Mouse (Mus musculus) adrenal gland, postnatal 36 days (tissue): ENCODE measurements around the gene Ulk1. TPM values are rescaled to one million over a fixed set of nuclear protein-coding genes. Genes with fewer than 3 reads are reported as not detected.
"Not testable (repeated sequence)": the region's sequence is repeated elsewhere in the genome, so short reads cannot be mapped to it uniquely, and the experiment has no call there.

ENCODE experiments used
- DNase-seq, 2 experiments: peaks; one replicate each; pipeline ENCODE4 v3.0.0; 2021; ENCODE audit warnings: mixed read lengths in 1 of 2
- long read RNA-seq, 2 experiments: library from polyadenylated mRNA; stranded (forward); transcript quantifications; one replicate each; pipeline ENCODE4 v2.0.0; 2021; ENCODE audit warnings: borderline sequencing depth in 2 of 2
- total RNA-seq, 2 experiments: library from RNA; stranded (reverse); gene quantifications; 2 replicates each; pipeline ENCODE4 v1.2.3; 2021

Ulk1 gene
- total RNA-seq, result 10 to 100 TPM; 42.5 to 47.1 TPM
- long read RNA-seq, experiment 1, partial matches to known transcripts, result 12 of 19 reads
- long read RNA-seq, experiment 1, other reads (novel, unspliced or antisense), result 7 of 19 reads
- long read RNA-seq, experiment 2, full-length matches to known transcripts, result 2 of 11 reads
- long read RNA-seq, experiment 2, partial matches to known transcripts, result 5 of 11 reads
- long read RNA-seq, experiment 2, other reads (novel, unspliced or antisense), result 4 of 11 reads

- peak; percentile 100 for DNase-seq
Measured at GRCm38 (mm10) chr5:110809667-110810325, at the start of gene Ulk1. Ulk1 (minus strand) TSS chr5:110810097.

DNA sequence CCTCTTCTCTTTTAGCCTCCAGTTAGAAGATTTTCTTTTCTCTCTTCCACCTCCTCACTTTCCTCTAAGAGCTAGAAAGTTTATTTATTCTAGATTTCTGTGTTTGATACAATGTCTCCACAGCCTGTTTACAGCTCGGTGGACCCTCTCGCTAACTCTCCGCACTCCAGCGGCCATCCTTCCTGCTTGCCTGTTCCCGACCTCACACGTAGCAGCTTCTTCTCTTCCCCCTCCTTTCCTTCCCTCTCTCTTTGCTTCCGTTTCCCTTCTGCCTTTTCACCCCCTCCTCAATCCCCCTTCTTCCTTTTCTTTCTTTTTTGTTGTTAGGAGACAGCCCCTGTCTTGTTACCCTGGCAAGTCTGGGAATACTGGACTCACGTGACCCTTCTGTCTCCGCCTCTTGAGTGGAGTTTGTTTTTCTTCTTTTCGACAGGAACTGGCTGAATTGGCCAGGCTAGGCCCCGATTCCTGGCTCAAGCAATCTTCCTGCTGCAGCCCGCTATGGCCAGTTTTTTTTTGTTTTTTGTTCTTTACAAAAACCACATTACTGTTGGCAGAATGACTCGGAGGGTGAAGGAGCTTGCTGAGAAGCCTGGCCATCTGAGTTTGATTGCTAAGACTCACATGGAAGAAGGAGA lies 49.2 kb upstream of the Ulk1 start:
- peak; percentile 47 to 62 for DNase-seq

DNA sequence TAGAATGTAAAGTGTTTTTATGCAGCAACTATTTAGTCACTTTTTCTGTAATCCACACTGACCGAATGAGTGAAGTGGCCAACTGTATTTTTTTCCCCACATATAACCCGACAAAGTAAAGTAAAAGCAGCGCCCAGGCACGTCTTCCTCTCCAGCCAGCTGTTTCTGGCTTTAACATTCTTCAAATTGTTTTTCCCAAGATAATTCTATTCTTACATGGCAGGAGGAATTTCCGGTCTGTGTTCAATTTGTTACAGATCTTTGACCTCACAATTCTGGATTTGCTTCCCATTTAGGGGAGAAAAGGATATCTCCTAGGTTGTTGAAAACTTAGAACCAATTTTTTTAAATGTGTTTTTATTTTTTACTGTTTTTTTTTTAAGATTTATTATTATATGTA lies 47.2 kb upstream of the Ulk1 start:
- DNase-seq, result no peak

DNA sequence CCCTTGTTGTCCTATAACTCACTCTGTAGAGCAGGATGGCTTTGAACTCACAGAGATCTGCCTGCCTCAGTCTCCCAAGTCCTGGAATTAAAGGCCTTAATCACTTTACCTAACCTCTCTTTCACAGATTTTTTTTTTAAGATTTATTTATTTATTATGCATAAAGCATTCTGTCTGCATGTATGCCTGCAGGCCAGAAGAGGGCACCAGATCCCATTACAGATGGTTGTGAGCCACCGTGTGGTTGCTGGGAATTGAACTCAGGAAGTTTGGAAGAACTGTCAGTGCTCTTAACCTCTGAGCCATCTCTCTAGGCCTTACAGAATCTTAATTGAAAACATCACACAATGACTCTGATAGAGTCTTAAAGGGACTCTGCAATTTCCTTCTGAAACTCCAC lies 43.1 kb upstream of the Ulk1 start:
- DNase-seq, result no peak

DNA sequence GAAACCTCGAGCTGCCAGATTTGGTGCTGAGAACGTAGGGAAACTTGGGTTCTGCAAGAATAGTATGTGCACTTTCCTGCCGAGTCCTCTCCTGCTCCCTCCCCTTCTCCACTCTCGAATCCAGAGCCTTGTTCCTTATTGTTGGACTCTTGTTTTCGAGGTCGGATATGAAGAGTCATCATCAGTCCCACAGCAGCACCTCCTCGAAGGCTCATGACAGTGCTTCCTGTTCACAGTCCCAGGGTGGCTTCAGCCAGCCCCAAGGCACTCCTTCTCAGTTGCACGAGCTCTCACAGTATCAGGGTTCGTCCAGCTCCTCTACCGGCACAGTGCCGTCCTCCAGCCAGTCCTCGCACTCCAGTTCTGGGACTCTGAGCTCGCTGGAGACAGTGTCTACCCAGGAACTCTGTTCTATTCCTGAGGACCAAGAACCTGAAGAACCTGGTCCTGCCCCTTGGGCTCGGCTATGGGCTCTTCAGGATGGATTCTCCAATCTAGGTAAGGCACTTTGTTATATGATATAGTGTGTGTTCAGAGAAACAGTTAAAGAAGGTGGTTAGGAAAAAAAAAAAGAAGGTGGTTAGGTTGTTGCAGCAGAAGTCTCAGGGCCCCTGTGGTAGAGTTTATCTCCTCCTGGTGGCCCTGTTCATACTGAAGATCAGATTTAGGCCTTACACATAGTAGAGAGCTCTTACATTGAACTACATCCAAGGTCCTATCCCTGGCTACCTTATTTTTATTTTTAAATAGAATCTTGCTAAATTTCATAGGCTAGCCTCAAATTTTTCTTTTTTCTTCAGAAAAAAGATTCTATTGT lies 31.4 kb upstream of the Ulk1 start:
- no peak for DNase-seq

DNA sequence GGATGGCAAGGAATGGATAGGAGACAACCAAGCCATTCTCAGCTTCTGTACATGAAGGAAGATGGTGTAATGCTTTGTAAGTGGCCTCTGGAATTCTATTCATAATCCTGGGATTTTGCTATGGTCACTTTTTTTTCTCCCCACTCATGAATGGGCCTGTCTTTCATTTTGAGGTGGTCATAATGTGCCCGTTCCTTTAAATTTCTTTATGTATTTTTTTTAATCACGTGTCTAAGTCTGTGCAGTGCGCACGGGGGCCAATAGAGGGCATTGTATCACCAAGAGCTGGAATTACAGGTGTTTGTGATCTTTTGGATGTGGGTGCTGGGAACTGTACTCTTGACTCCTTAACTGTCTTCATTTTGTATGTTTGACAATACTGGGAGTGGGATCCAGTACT lies 30.6 kb upstream of the Ulk1 start:
- DNase-seq, result peak; percentile 42

DNA sequence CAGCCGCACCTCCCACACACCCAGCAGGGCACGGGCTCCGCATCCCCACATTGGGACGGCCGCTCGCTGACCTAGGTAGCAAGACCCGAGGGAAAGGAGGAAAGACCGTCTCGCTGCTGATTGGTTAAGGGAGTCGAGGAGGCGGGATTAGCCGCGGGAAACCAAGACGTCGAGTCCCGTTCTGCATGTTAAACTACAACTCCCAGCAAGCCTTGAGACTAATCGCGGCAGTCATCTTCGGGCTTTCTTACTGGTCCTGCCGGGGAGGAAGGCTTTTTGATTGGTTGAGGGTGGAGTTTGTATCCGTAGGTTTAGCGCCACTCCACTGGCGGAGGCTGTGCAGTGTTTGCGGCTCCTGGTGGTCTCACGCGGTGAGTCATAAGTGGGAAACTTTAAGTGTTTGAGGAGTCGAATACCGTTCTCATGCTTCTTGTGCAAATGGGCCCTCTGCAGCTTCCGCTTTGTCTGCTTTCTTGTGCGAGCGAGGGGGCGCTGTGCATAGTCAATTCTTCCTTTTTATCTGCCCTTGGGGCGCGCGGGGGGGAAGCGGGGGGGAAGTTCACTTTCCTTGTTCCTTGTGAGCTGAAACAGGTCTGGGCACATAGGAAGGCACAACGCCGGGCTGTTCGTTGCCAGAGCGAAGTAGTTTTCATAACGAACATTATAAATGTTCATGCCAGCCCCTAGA lies 29.9 kb upstream of the Ulk1 start, which contains the start of the genes Hscb and Chek2:
Hscb (minus strand) TSS at position 100 of the 688 bp plus-strand sequence.
Chek2 (plus strand) TSS at position 302 of the 688 bp plus-strand sequence.
- DNase-seq, result peak; percentile 95 to 96

GRCm38 (mm10) chr5:110839038-110839677 lies 29.3 kb upstream of the Ulk1 start:
- no peak for DNase-seq

- not testable (repeated sequence) for DNase-seq
Measured at GRCm38 (mm10) chr5:110838016-110838415, 28.1 kb upstream of the Ulk1 start.

GRCm38 (mm10) chr5:110835959-110836358 lies 26.1 kb upstream of the Ulk1 start:
- DNase-seq, result peak; percentile 56 to 70

DNA sequence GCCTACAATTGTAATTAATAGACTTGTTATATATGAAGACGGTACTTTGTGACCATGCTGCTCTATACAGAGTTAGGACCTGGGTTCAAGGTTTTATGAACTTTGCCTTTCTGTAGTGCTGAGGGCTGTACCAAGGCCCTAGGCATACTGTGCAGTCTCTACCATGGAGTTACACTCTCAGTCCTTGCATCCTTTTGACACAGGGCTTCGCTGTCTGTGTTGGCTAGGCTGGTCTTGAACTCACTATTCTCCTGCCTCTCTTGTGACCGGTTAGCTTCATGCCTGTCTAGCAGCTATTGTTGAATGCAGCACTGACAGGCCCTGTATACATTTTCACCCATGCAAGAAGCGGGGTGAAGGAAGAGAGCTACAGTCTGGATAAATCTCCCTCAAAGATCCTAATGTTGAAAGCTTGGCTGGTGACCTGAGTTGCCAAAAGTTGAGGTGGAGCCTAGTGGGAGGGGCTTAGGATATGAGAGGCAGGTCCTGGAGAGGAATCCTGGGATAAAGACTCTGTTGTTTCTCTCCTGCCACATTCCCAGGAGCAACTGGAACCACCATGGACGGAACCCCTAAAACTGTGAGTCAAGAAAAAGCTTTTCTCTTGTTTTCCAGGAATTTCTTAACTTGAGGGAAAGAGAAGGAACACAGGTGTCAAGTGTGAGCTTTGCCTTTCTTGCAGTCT lies 21.3 kb upstream of the Ulk1 start:
- no peak for DNase-seq

DNA sequence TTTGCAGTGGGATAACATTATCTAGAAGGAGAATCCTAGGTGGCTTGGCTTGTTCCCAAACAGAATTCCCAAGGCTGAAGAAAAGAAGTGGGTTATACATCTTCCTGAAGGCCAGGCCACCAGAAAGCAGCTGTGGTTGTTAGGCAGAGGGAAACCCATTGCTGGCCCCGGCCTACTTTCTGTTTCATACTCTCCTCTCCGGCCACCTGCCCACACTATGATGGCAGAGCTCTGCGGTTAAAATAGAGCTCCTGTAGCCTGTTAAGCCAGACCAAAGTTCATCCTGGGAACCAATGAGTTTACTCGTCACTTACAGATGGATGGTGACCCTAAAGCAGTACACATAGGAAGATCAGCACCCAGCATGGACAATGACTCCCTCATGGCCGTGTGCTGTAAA lies 17.7 kb upstream of the Ulk1 start:
- no peak for DNase-seq

DNA sequence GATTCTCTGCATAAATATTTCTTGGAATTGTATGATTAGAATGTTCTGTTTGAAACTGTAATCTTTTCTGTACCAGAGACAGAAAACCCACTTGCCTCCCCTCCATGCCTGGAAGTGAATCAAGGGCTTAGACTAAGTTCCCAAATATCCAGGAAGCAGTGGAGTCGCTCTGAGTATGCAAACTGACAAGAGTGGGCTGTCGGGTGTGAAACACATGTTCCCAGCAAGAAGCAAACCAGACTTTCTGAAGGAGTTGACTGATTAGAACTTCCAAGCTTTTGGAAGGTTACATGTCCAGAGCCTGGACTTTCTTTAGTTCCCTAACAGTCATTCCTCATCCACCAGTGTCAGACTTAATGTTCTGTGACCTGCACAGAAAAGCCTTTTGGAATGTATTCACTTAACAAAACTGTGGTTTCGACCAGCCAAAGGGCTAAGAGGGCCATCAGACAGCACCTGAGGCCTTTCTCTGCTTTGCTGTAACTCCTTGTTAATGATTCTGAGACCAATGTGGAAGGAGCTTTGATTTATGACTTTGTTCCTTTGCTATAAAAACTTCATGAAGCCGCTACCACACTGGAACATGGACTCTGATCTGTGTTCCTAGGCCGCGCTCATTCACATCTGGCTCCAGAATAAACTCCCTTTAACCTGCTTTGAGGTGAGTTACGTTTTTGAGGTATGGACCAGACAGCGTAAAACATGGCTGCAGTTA lies 17.0 kb upstream of the Ulk1 start:
- DNase-seq, result no peak

DNA sequence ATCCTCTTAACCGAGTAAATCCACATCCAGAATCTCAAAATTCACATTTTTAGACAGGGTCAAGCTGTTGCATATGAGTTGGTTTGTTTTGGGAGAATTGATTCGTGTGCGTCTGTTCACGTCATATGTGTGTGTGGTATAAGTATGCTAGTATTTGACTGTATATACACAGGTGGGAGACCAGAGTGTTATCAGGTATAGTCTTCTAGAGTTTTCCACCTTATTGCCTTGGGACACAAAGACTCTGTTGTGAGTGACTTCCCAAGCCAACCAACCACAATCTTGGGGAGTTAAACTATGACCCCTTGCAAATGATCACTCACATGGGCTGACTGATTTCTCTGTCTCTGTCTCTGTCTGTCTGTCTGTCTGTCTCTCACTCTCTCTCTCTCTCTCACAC lies 14.5 kb upstream of the Ulk1 start:
- DNase-seq, result no peak

DNA sequence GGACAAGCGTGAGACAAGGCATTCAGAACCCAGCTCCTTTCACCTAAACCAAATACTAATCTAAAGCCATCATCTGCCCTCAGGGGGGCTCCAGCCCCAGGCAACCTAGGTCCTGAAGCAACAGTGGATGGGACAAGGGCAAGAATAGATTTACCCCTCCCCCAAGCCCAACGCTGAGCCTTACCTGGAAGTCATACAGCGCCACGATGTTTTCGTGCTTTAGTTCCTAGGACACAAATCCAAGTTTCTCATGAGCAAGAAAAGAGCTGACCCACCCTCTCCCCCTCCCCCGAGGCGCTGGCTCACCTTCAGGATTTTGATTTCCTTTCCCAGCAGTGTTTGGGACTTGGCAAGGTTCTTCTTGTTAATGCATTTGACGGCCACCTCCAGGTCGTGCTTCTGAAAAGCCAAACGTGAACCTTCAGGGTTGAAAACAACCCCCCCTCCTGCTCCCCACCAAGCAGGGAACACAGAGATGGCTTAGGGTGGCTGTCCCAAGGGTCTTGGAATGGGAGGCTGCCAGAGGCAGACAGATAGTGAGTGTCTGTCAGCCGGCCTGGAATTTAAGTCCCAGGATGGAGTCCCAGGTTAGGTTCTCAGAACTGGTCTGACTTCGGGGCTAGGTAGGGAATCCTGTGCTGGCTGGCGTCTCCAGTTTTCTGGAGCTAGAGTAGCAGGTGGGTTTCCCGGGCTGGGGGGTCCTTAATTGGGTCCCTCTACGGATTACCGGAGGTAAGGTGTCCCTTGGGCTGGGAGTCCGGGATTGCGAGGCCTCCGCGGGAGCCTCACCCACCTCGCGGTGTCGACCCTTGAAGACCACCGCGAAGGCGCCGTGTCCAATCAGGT lies 853 bp downstream of the Ulk1 start:
- DNase-seq, result peak in 1 of 2 experiments; percentile 39

DNA sequence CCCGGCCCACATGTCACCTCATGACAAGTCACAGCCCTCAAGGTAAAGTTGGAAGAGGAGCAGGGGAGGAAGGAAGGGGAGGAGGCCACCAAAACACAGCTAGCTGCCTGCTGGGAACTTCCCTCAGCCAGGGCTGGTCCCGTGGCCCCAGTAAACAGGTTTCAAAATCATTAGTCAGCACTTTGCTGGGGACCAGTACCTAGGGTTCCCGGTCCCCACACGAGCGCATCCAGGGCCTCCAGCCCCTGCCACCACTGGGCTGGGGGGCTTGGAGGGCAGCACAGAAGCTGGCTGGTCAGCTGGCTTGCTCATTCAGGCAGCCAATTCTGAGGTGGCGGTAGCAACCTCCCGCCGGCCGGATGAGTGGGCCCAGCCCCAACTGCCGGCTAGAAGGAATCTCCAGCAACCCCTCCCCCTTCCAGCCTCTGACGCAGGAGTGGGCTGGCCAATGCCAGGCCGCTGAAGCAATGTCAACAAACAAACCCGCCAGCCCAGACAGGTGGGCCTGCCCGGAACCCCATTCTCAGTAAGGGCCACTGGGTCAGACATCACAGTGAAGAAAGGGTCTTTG lies 1.8 kb downstream of the Ulk1 start:
- DNase-seq, result peak; percentile 92 to 96

GRCm38 (mm10) chr5:110807453-110807852 lies 2.4 kb downstream of the Ulk1 start:
- DNase-seq, result no peak

DNA sequence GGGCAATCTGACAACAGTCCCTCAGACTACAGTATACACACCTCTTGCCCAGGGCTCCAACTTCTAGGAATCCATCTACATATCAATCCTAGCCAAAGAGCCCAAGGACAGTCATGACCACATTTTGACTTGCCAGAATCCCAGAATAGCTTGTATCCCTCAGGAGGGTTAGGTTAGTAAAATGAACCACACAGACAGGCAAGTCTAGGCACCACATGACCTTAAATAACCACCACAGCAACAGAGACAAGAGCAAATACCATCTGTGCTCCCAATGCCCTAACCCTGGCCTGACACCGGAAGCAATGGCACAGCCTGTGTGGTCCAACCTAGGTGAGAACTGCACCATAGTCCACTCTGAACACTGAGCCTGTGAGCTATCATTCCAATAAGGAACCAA lies 3.2 kb downstream of the Ulk1 start:
- no peak for DNase-seq

DNA sequence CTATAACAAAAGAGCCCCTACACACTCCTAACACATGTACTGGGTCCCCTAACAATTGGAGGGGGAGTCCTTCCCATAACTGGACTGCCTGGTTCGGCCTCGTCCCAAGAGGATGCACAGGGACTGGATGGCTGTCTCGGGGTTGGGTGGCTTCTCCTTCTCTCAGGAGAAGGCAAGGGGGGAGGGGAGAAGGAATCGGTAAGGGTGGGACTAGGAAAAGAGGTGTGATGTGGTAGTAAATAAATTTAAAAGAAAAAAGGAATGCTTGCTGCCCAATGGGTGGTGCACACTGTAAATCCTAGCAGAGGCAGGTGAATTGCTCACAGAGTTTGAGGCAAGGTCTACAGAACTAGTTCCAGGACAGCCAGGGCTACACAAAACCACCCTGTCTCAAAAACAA lies 3.7 kb downstream of the Ulk1 start:
- DNase-seq, result no peak
